Mouse (Mus musculus) liver, embryonic 16.5 days (tissue): Measurements from ENCODE around the gene Rab44. TPM values are rescaled to one million over a fixed set of nuclear protein-coding genes. Genes with fewer than 3 reads are reported as not detected.

Experiments used
- ATAC-seq: fragments of 200-750 bp; cut with Nextera tagmentation; 2 replicates; pipeline ENCODE4 v1.8.0; 2017; ENCODE audit warnings: low read depth, mild to moderate bottlenecking, moderate number of reproducible peaks, moderate library complexity
- H3K27ac ChIP-seq: fragments of 300-500 bp; sonication (generic); 2 replicates; pipeline ENCODE4 v1.5.1; 2014; ENCODE audit warnings: mild to moderate bottlenecking, low read length
- H3K27me3 ChIP-seq: fragments of 300-500 bp; sonication (generic); 2 replicates; pipeline ENCODE4 v1.6.1; 2014; ENCODE audit warnings: low read depth, low read length, mixed read lengths; ENCODE audit not compliant: control insufficient read depth, insufficient read depth
- H3K36me3 ChIP-seq: fragments of 300-500 bp; sonication (generic); 2 replicates; pipeline ENCODE4 v1.6.1; 2014; ENCODE audit warnings: mild to moderate bottlenecking; ENCODE audit not compliant: control insufficient read depth, insufficient read depth
- H3K4me1 ChIP-seq: fragments of 300-500 bp; sonication (generic); 2 replicates; pipeline ENCODE4 v1.6.1; 2014; ENCODE audit warnings: low read depth, low read length, mixed read lengths; ENCODE audit not compliant: control insufficient read depth
- H3K4me2 ChIP-seq: fragments of 300-500 bp; sonication (generic); 2 replicates; pipeline ENCODE4 v1.6.1; 2014; ENCODE audit warnings: low read depth, low read length, mixed read lengths
- H3K4me3 ChIP-seq: fragments of 300-500 bp; sonication (generic); 2 replicates; pipeline ENCODE4 v1.5.1; 2014; ENCODE audit warnings: low read depth, mild to moderate bottlenecking, low read length
- H3K9ac ChIP-seq: fragments of 300-500 bp; sonication (generic); 2 replicates; pipeline ENCODE4 v1.6.1; 2014; ENCODE audit warnings: low read depth, low read length
- H3K9me3 ChIP-seq: fragments of 300-500 bp; sonication (generic); replicated peaks from 2 replicates; pipeline ENCODE4 v1.6.1; 2016; ENCODE audit warnings: low read length; ENCODE audit not compliant: control insufficient read depth
- WGBS: fragments of 180-500 bp; shearing (Covaris S2); extraction: QIAGEN DNeasy Blood & Tissue Kit; methylation state at CpG from one replicate; pipeline ENCODE4 v1.1.7; 2014; ENCODE audit not compliant: insufficient replicate concordance; 5-methylcytosine and 5-hydroxymethylcytosine counted together
- polyA plus RNA-seq: library from polyadenylated mRNA; unstranded; fragments of >200 nt; fragmentation: Nextera tagmentation; extraction: Ambion mirVana; gene quantifications from 2 replicates; pipeline ENCODE4 v1.2.1, GENCODE M21; 2015

Rab44 gene
- polyA plus RNA-seq, 1 experiment from 2014 or later: 10.9 TPM

GRCm38 (mm10) chr17:29116023-29116422 lies 2.1 kb downstream of the Rab44 start:
- Histone ChIP-seq H3K9ac (no peak overlapping the region), H3K36me3 (no peaks in the 10 kb centered on the region), H3K27ac (no peak overlapping the region), H3K4me3 (peak overlapping the region; percentile 18; the same call in 1 of the 2 replicates), H3K4me1 (no peaks in the 10 kb centered on the region), H3K4me2 (peak overlapping the region; percentile 10; the same call in 1 of the 2 replicates), H3K9me3 (no peaks in the 10 kb centered on the region), H3K27me3 (no peaks in the 10 kb centered on the region)
- WGBS: 51% methylated on average over 12 of the region's 12 CpGs
- ATAC-seq: no peak

GRCm38 (mm10) chr17:29117006-29117648 lies 3.2 kb downstream of the Rab44 start:
- Histone ChIP-seq H3K36me3 (no peaks in the 10 kb centered on the region), H3K4me2 (no peak overlapping the region), H3K9ac (no peak overlapping the region), H3K4me3 (no peak overlapping the region), H3K27me3 (no peaks in the 10 kb centered on the region), H3K9me3 (no peaks in the 10 kb centered on the region), H3K4me1 (no peaks in the 10 kb centered on the region), H3K27ac (no peak overlapping the region)
- no peak for ATAC-seq
- WGBS: 47% methylated on average over 8 of the region's 8 CpGs

- no peaks in the 10 kb centered on the region for H3K27me3 ChIP-seq
- ATAC-seq: no peak
- H3K9me3 ChIP-seq: no peaks in the 10 kb centered on the region
- peaks cover under 1% of the 10 kb centered on the region; the same call in 1 of the 2 replicates for H3K4me1 ChIP-seq
- whole genome bisulfite sequencing: 68% methylated on average over 5 of the region's 5 CpGs
- no peak overlapping the region for H3K4me3 ChIP-seq
- H3K36me3 ChIP-seq: no peaks in the 10 kb centered on the region
- H3K4me2 ChIP-seq: no peak overlapping the region
- no peak overlapping the region for H3K9ac ChIP-seq
- no peak overlapping the region for H3K27ac ChIP-seq
Observed at GRCm38 (mm10) chr17:29118057-29118456, 4.1 kb downstream of the Rab44 start.

GRCm38 (mm10) chr17:29120666-29121065 lies 6.7 kb downstream of the Rab44 start:
- H3K36me3 ChIP-seq: no peaks in the 10 kb centered on the region
- H3K9me3 ChIP-seq: no peaks in the 10 kb centered on the region
- H3K27ac ChIP-seq: no peak overlapping the region
- no peak for ATAC-seq
- H3K4me3 ChIP-seq: no peak overlapping the region
- H3K4me2 ChIP-seq: no peak overlapping the region
- 65% methylated on average over 12 of the region's 12 CpGs for WGBS
- no peak overlapping the region for H3K9ac ChIP-seq
- no peaks in the 10 kb centered on the region for H3K27me3 ChIP-seq
- H3K4me1 ChIP-seq: peaks cover 3% of the 10 kb centered on the region

- Histone ChIP-seq H3K9ac (no peak overlapping the region), H3K9me3 (no peaks in the 10 kb centered on the region), H3K4me2 (no peak overlapping the region), H3K36me3 (no peaks in the 10 kb centered on the region), H3K4me3 (no peak overlapping the region), H3K4me1 (peaks cover 3% of the 10 kb centered on the region), H3K27me3 (no peaks in the 10 kb centered on the region), H3K27ac (no peak overlapping the region)
- ATAC-seq: peak; percentile 56; the same call in 1 of the 2 replicates
- WGBS: 52% methylated on average over 6 of the region's 6 CpGs
Observed at GRCm38 (mm10) chr17:29122817-29123216, 8.9 kb downstream of the Rab44 start.

GRCm38 (mm10) chr17:29123578-29124174 lies 9.7 kb downstream of the Rab44 start:
- Histone ChIP-seq H3K4me2 (no peak overlapping the region), H3K9ac (no peak overlapping the region), H3K9me3 (no peaks in the 10 kb centered on the region), H3K27me3 (no peaks in the 10 kb centered on the region), H3K4me1 (peaks cover 3% of the 10 kb centered on the region), H3K27ac (no peak overlapping the region), H3K36me3 (no peaks in the 10 kb centered on the region), H3K4me3 (no peak overlapping the region)
- 51% methylated on average over 6 of the region's 6 CpGs for WGBS
- ATAC-seq: peak; percentile 55; the same call in 1 of the 2 replicates

- H3K4me1 ChIP-seq: peaks cover 3% of the 10 kb centered on the region
- H3K4me2 ChIP-seq: no peak overlapping the region
- no peaks in the 10 kb centered on the region for H3K9me3 ChIP-seq
- H3K27me3 ChIP-seq: no peaks in the 10 kb centered on the region
- H3K27ac ChIP-seq: no peak overlapping the region
- WGBS: 65% methylated on average over 3 of the region's 3 CpGs
- no peaks in the 10 kb centered on the region for H3K36me3 ChIP-seq
- no peak for ATAC-seq
- H3K9ac ChIP-seq: no peak overlapping the region
- H3K4me3 ChIP-seq: no peak overlapping the region
Observed at GRCm38 (mm10) chr17:29126561-29126960, 12.6 kb downstream of the Rab44 start.

GRCm38 (mm10) chr17:29129341-29129740 lies 15.4 kb downstream of the Rab44 start:
- WGBS: 52% methylated on average over 5 of the region's 5 CpGs

GRCm38 (mm10) chr17:29135066-29135465 lies 21.1 kb downstream of the Rab44 start:
- no peaks in the 10 kb centered on the region for H3K9me3 ChIP-seq
- no peaks in the 10 kb centered on the region for H3K27me3 ChIP-seq
- 52% methylated on average over 5 of the region's 5 CpGs for WGBS
- no peaks in the 10 kb centered on the region for H3K4me1 ChIP-seq
- no peaks in the 10 kb centered on the region for H3K36me3 ChIP-seq
- H3K9ac ChIP-seq: no peak overlapping the region
- no peak overlapping the region for H3K27ac ChIP-seq
- H3K4me3 ChIP-seq: no peak overlapping the region
- ATAC-seq: no peak
- no peak overlapping the region for H3K4me2 ChIP-seq

More at GRCm38 (mm10) chr17:29129341-29129740, 15.4 kb downstream of the Rab44 start:
- Histone ChIP-seq H3K27ac (no peak overlapping the region), H3K36me3 (no peaks in the 10 kb centered on the region), H3K27me3 (no peaks in the 10 kb centered on the region), H3K4me1 (no peaks in the 10 kb centered on the region), H3K9me3 (no peaks in the 10 kb centered on the region), H3K4me3 (no peak overlapping the region), H3K9ac (no peak overlapping the region), H3K4me2 (no peak overlapping the region)
- no peak for ATAC-seq
